In the genomic region with DNA sequence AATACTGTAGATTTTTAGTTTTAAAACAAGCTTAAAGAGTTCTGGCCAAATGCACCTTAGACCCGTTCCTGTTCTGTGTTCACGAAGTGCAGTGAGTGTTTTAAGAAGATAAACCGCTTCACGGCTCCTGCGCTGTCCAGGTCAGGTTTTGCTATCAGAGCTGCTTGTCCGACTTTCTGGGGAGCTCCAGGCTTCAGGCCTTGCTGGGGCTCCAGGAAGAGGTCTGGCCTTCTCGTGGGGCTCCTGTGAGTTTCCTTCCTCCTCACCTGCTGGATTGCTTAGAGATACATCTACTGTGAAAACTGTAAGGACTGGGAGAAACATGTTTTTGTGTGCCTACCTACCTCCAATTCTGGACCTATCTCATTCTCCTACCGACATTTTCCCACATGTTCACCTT, we compare ENCODE assay signal across 19 mouse cellular contexts. TPM values are rescaled to one million over a fixed set of nuclear protein-coding genes. Genes with fewer than 3 reads are reported as not detected.
DNase-seq lines count a peak whose midpoint lies in the region; ATAC-seq lines count a peak whose summit lies in the region.
"Had no signal": no experiment of that assay in that cellular context is flagged by ENCODE, and none has a peak within 500 bp of the region (broad histone marks: within the 10 kb centered on the region; RNA-seq: fewer than 3 reads in every experiment).

No protein-coding gene starts in this region.

- H3K36me3 ChIP-seq in lung, embryonic 15.5 days, result no peaks in the 10 kb centered on the region; the same call in 1 of the 2 replicates

- no peak overlapping the region for H3K9ac ChIP-seq in lung, embryonic 15.5 days

- no peaks in the 10 kb centered on the region for H3K9me3 ChIP-seq in lung, embryonic 15.5 days
- H3K9me3 ChIP-seq: G1E had no signal

- no peak overlapping the region for H3K4me2 ChIP-seq in lung, embryonic 15.5 days

- ATAC-seq in lung, embryonic 15.5 days (ENCODE audit: borderline replicate concordance, extremely low read depth, low FRiP score, low TSS enrichment), result no peak
- ATAC-seq: activated CD4-positive, CD25-positive, alpha-beta regulatory T cell, adult 4 months; CD4-positive, CD25-positive, alpha-beta regulatory T cell, adult 4 months; Patski had no signal

- H3K27me3 ChIP-seq in lung, embryonic 15.5 days, result no peaks in the 10 kb centered on the region
- H3K27me3 ChIP-seq: CH12.LX, Patski had no signal

- 74% methylated on average over 8 of the region's 8 CpGs for WGBS in lung, embryonic 15.5 days

- H3K4me3 ChIP-seq in lung, embryonic 15.5 days, result no peak overlapping the region

- H3K4me1 ChIP-seq in lung, embryonic 15.5 days, result peaks cover 40% of the 10 kb centered on the region

- H3K27ac ChIP-seq in lung, embryonic 15.5 days, result 0 out of 2 replicates have a peak overlapping the region, but pooled peaks have one; percentile 7

- peak; percentile 18 for DNase-seq in adrenal gland, adult 2 months
- no peak for DNase-seq in adrenal gland, postnatal 4 days (ENCODE audit: low spot score in 2 of 2)
- DNase-seq in heart, adult 11 months, result peak; percentile 68
- no peak for DNase-seq in heart, postnatal 4 days
- no peak for DNase-seq in lung, postnatal 14 days
- DNase-seq: adrenal gland, adult 8-10 months; adrenal gland, postnatal 25 days; B cell, adult 2 months; cerebellum, adult 11 months; cerebellum, adult 11-12 months; cerebellum, adult 18-20 months; cerebellum, adult 2 months; cerebellum, adult 8-10 months had no signal

RNA-seq across cellular contexts. Expression of a gene that starts 55.3 kb away (rescaled TPM):
- 10 to 100 TPM; 41.4 to 44.4 TPM for total RNA-seq in adrenal gland, adult 2 months (2021)
- 20.0 and 28.9 TPM in 2 replicates for polyA plus RNA-seq in adrenal gland, adult 2 months (2012; rRNA removed)
- total RNA-seq in adrenal gland, postnatal 4 days (2021), result 10 to 100 TPM; 28.7 to 29.1 TPM
- 10 to 100 TPM; 48.0 to 50.8 TPM for total RNA-seq in heart, postnatal 4 days (2021)
- polyA plus RNA-seq in lung, embryonic 15.5 days (2015; fragmentation: Nextera tagmentation; extraction: Ambion mirVana), result 23.6 and 25.4 TPM in 2 replicates

Comparison
In these comparisons a context has a peak if more than half of its experiments do, and no peak if none do; other contexts are left out.
1. DNase-seq: peak in adrenal gland, adult 2 months (single experiment) and heart, adult 11 months (single experiment); none in adrenal gland, postnatal 4 days (0 of 2), heart, postnatal 4 days (single experiment) and lung, postnatal 14 days (single experiment).